Mouse (Mus musculus): ENCODE data around the gene Hhat.

DNA sequence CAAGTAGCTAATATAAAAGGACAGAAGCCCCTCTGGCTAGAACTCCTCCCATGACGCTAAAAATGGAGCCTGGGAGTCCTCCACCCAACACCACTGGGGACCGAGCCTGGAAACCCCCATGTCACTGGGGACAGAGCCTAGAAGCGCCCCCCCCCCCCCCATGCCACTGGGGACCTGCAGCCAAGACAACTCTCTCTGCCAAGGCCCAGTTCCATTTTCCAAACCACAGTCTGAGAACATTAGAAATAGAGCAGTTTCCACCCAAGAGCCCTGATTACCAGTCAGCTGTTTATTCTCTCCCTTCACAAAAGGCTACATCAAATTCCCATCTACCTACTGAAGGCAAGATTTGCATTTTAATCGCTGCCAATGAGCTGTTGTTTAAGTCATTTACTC is 21.0 kb downstream of the Hhat start:
- TF ChIP-seq GATA1 (IDR thresholded peaks at IDR 0.05; ENCODE audit: low read length) (no peak), TAL1 (IDR thresholded peaks at IDR 0.05; ENCODE audit: low read length) (no peak)

Measured in erythroblast, embryonic 14.5 days (primary cell).